Mouse (Mus musculus): ENCODE results near the gene Ctu2. TPM values are rescaled to one million over a fixed set of nuclear protein-coding genes. Genes with fewer than 3 reads are reported as not detected.

Gene Ctu2
- polyA plus RNA-seq, 1 experiment: 35.6 TPM

DNA sequence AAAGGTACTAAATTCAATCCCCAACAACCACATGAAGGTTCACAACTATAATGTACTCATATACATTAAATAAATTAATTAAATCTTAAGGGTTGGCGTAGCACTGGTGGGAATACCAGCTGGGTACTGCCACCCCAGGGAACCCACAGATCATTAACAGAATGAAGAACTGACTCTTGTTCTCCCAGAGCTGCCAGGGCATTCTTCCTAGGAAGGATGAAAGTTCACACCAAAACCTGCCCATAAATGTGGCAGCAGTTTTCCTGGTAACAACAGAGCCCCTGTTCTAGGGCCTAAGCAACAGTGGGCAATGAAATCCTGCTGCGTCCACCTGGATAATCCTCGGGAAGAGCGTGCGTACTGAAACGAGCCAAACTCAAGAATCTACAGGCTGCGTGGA, 33.6 kb upstream of the Ctu2 start:
- Histone ChIP-seq H3K36me3 (ENCODE audit: control insufficient read depth, insufficient read depth) (no peaks in the 10 kb centered on the region), H3K79me3 (ENCODE audit: low read depth) (no peaks in the 10 kb centered on the region), H3K79me2 (ENCODE audit: control insufficient read depth, insufficient read depth) (no peaks in the 10 kb centered on the region), H3K27me3 (ENCODE audit: control insufficient read depth, insufficient read depth, insufficient read length) (no peaks in the 10 kb centered on the region), H3K4me3 (ENCODE audit: insufficient read depth, poor library complexity, severe bottlenecking) (peak overlapping the region; percentile 56), H3ac (ENCODE audit: control insufficient read depth, insufficient read length, low read depth) (peak overlapping the region; percentile 76)
- TF ChIP-seq USF1 (IDR thresholded peaks at IDR 0.05; ENCODE audit: low read depth) (no peak), FOSL1 (IDR thresholded peaks at IDR 0.05; ENCODE audit: insufficient read depth, low read length, poor library complexity, severe bottlenecking) (no peak), MYOG (IDR thresholded peaks at IDR 0.05; ENCODE audit: control insufficient read depth, extremely low read depth, insufficient read length) (no peak), MAX (IDR thresholded peaks at IDR 0.05) (no peak)

DNA sequence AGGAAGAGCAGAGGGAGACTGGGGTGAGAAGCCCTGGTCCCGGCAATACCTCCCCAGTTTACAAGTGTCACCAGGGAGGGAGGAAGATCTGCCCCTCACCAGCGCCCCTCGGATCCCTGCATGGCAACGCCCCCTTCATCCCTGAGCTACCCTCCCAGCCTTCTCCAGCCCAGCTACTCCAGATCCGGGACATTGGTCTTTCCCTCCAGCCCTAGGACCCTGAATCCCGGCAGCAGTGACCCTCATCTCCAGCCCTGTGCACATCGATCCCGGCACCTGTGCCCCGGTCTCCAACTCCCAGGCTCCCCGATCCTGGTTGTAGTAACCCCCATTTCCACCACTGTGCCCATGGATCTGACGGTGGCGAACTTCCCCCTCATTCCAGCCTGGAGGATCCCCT, 33.2 kb upstream of the Ctu2 start:
- Histone ChIP-seq H3K79me2 (ENCODE audit: control insufficient read depth, insufficient read depth) (no peaks in the 10 kb centered on the region), H3K27me3 (ENCODE audit: control insufficient read depth, insufficient read depth, insufficient read length) (no peaks in the 10 kb centered on the region), H3ac (ENCODE audit: control insufficient read depth, insufficient read length, low read depth) (peak overlapping the region; percentile 76), H3K4me3 (ENCODE audit: insufficient read depth, poor library complexity, severe bottlenecking) (peak overlapping the region; percentile 56), H3K36me3 (ENCODE audit: control insufficient read depth, insufficient read depth) (no peaks in the 10 kb centered on the region), H3K79me3 (ENCODE audit: low read depth) (no peaks in the 10 kb centered on the region)
- TF ChIP-seq USF1 (IDR thresholded peaks at IDR 0.05; ENCODE audit: low read depth) (no peak), CTCF (IDR thresholded peaks at IDR 0.05; ENCODE audit: control insufficient read depth, insufficient read depth, insufficient read length) (no peak), MYOG (IDR thresholded peaks at IDR 0.05; ENCODE audit: control insufficient read depth, extremely low read depth, insufficient read length) (no peak), FOSL1 (IDR thresholded peaks at IDR 0.05; ENCODE audit: insufficient read depth, low read length, poor library complexity, severe bottlenecking) (no peak), CEBPB (IDR thresholded peaks at IDR 0.05; ENCODE audit: low read depth) (no peak)

DNA sequence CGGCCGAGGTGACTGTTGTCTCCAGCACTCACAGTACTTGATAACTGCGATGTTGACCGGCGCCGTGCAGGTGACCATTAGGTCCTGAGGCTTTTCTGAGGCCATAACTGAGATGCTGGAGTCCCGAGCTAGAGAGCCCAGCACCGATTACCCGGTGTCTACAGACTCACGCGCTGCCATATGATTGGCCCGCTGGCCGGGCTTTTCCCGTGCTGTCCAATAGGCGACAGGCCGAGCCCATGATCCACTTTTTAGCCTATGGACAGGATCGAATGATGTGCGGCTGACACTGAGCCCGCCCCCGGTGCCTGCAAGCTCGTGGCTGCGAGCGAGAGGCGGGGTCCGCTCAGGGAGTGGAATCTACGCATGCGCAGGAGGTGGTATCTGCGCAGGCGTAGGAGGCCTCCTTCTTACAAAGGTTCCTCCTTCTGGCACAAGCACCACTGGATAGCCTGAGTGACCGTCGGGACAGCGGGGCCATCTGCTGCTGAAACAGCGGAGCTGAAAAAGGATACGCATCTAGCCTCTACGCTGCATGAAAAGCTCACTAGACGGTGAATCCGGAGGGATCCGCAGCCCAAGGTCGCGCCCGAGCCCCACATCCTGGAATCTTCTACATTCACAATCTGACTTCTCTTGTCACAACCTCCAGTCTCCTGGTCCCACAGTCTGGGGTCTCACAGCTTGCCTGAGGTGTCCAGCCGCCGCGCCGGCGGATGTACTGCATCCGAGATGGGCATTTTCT, 32.5 kb upstream of the Ctu2 start, which contains the start of gene Mvd:
Gene Mvd, minus strand, starts transcription at position 161 of the 745 bp plus-strand sequence.
- Histone ChIP-seq H3K4me3 (ENCODE audit: insufficient read depth, poor library complexity, severe bottlenecking) (peak within 1 kb of the TSS; percentile 56), H3ac (ENCODE audit: control insufficient read depth, insufficient read length, low read depth) (peak within 1 kb of the TSS; percentile 80), H3K27me3 (ENCODE audit: control insufficient read depth, insufficient read depth, insufficient read length) (no peaks in the 10 kb centered on the region), H3K79me2 (ENCODE audit: control insufficient read depth, insufficient read depth) (no peaks in the 10 kb centered on the region), H3K79me3 (ENCODE audit: low read depth) (no peaks in the 10 kb centered on the region), H3K36me3 (ENCODE audit: control insufficient read depth, insufficient read depth) (no peaks in the 10 kb centered on the region)
- TF ChIP-seq MAX (IDR thresholded peaks at IDR 0.05): peak; percentile 59
- TF ChIP-seq USF1 (IDR thresholded peaks at IDR 0.05; ENCODE audit: low read depth): peak; percentile 18
- TF ChIP-seq CTCF (IDR thresholded peaks at IDR 0.05; ENCODE audit: control insufficient read depth, insufficient read depth, insufficient read length): no peak
- no peak for TF ChIP-seq CEBPB (IDR thresholded peaks at IDR 0.05; ENCODE audit: low read depth)
- TF ChIP-seq MYOD1 (IDR thresholded peaks at IDR 0.05; ENCODE audit: control insufficient read depth, insufficient read length, low read depth): no peak
- no peak for TF ChIP-seq MYOG (IDR thresholded peaks at IDR 0.05; ENCODE audit: control insufficient read depth, extremely low read depth, insufficient read length)

DNA sequence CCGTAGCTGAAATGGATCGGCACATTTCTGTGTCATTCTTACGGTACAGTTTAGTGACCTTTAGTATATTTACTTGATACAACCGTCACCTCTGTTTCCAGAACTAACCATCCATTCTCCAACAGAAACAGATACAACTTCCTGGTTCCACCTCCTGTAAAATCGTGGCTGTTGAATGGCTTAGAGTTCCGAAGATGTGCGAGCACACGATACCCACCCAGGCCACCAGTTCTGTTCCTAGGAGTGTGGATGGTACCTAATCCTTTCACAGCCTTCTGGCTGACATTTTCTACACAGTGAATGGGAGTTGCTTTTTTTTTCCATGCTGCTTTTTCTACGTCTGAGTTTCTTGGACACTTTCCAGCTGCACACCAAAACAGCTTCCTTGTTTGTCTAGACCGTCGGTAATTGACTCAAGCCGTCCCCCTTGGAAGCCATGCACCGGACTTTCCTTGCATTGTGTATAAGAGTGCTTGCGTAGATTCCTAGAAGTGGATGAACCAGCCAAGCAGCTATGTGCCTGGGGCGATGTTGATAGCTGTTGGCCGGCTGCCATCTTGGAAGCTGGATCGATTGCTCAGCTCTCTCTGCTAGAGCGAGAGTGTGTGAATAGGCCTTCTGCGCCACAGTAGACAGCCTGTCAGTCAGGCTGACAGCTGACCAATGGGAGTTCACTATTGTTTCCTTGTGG, 31.7 kb upstream of the Ctu2 start:
- peaks cover 7% of the 10 kb centered on the region for H3K27me3 ChIP-seq (ENCODE audit: control insufficient read depth, insufficient read depth, insufficient read length)
- no peaks in the 10 kb centered on the region for H3K36me3 ChIP-seq (ENCODE audit: control insufficient read depth, insufficient read depth)
- peak overlapping the region; percentile 44 for H3ac ChIP-seq (ENCODE audit: control insufficient read depth, insufficient read length, low read depth)
- TF ChIP-seq MYOD1 (IDR thresholded peaks at IDR 0.05; ENCODE audit: control insufficient read depth, insufficient read length, low read depth): no peak
- no peak for TF ChIP-seq CEBPB (IDR thresholded peaks at IDR 0.05; ENCODE audit: low read depth)
- no peak for TF ChIP-seq USF1 (IDR thresholded peaks at IDR 0.05; ENCODE audit: low read depth)
- no peak for TF ChIP-seq CTCF (IDR thresholded peaks at IDR 0.05; ENCODE audit: control insufficient read depth, insufficient read depth, insufficient read length)
- TF ChIP-seq FOSL1 (IDR thresholded peaks at IDR 0.05; ENCODE audit: insufficient read depth, low read length, poor library complexity, severe bottlenecking): no peak
- no peak for TF ChIP-seq MAX (IDR thresholded peaks at IDR 0.05)
- no peak for TF ChIP-seq MYOG (IDR thresholded peaks at IDR 0.05; ENCODE audit: control insufficient read depth, extremely low read depth, insufficient read length)
- H3K79me3 ChIP-seq (ENCODE audit: low read depth): no peaks in the 10 kb centered on the region
- peak overlapping the region; percentile 32 for H3K4me3 ChIP-seq (ENCODE audit: insufficient read depth, poor library complexity, severe bottlenecking)
- no peaks in the 10 kb centered on the region for H3K79me2 ChIP-seq (ENCODE audit: control insufficient read depth, insufficient read depth)

DNA sequence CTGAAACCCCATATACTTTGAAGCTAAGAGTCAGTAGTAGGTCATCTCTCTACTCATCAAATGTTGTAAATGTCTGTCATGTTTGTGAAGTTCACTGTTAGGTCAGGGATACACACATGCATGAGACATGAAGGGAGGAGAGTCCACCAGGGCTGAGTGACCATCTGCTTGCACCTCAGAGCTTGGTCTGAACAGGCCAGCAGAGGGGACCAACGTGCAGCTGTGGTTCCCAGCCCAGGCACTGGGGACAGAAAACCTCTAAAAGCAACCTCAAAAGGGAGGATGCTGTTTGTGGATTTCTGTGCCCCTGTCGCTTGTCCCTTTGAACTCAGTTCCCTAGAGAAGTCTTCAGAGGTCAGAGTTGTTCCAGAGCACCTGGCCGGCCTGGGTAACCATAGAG, 30.7 kb upstream of the Ctu2 start:
- no peak overlapping the region for H3ac ChIP-seq (ENCODE audit: control insufficient read depth, insufficient read length, low read depth)
- no peaks in the 10 kb centered on the region for H3K79me2 ChIP-seq (ENCODE audit: control insufficient read depth, insufficient read depth)
- no peaks in the 10 kb centered on the region for H3K36me3 ChIP-seq (ENCODE audit: control insufficient read depth, insufficient read depth)
- no peak overlapping the region for H3K4me3 ChIP-seq (ENCODE audit: insufficient read depth, poor library complexity, severe bottlenecking)
- TF ChIP-seq FOSL1 (IDR thresholded peaks at IDR 0.05; ENCODE audit: insufficient read depth, low read length, poor library complexity, severe bottlenecking): no peak
- TF ChIP-seq CTCF (IDR thresholded peaks at IDR 0.05; ENCODE audit: control insufficient read depth, insufficient read depth, insufficient read length): peak; percentile 18
- H3K79me3 ChIP-seq (ENCODE audit: low read depth): no peaks in the 10 kb centered on the region
- peaks cover 12% of the 10 kb centered on the region for H3K27me3 ChIP-seq (ENCODE audit: control insufficient read depth, insufficient read depth, insufficient read length)
